8 mouse cellular contexts compared by ENCODE assay signal in genomic region chr8:70863956-70864711, GRCm38 (mm10). TPM values are rescaled to one million over a fixed set of nuclear protein-coding genes. Genes with fewer than 3 reads are reported as not detected.
A peak's percentile ranks its signal among the peaks of the same experiment; 100 is the strongest.
DNase-seq lines count a peak whose midpoint lies in the region; ATAC-seq and TF ChIP-seq lines count a peak whose summit lies in the region.

No protein-coding gene starts in this region.

- H3K4me1 ChIP-seq in CH12.LX (ENCODE audit: control insufficient read depth in 1 of 2, insufficient read depth in 2 of 2): peaks cover 12 to 47% of the 10 kb centered on the region in 2 experiments
- peaks cover 43% of the 10 kb centered on the region for H3K4me1 ChIP-seq in embryonic facial prominence, embryonic 15.5 days
- peaks cover 45% of the 10 kb centered on the region for H3K4me1 ChIP-seq in intestine, embryonic 14.5 days (replicated peaks; ENCODE audit: control insufficient read depth, insufficient read depth, low read length)
- peaks cover 14% of the 10 kb centered on the region for H3K4me1 ChIP-seq in midbrain, postnatal 0 days (ENCODE audit: insufficient read depth, low read length)

- peak overlapping the region; percentile 86 for H3K4me2 ChIP-seq in CH12.LX (ENCODE audit: insufficient read depth, low read depth, poor library complexity, severe bottlenecking)
- peak overlapping the region; percentile 89 for H3K4me2 ChIP-seq in embryonic facial prominence, embryonic 15.5 days (replicated peaks)
- peak overlapping the region; percentile 72 for H3K4me2 ChIP-seq in intestine, embryonic 14.5 days (ENCODE audit: low read length)
- peak overlapping the region; percentile 97 for H3K4me2 ChIP-seq in midbrain, postnatal 0 days (ENCODE audit: low read depth, low read length, poor library complexity, severe bottlenecking)

- TF ChIP-seq CTCF in gastrocnemius, adult 2 months (IDR thresholded peaks at IDR 0.05): no peak
- no peak for TF ChIP-seq CTCF in CH12.LX (conservative IDR thresholded peaks at IDR 0.05 in 1 of 2, IDR thresholded peaks at IDR 0.05 in 1 of 2; ENCODE audit: low read depth in 2 of 2, low read length in 2 of 2)
- TF ChIP-seq CTCF in midbrain, postnatal 0 days (IDR thresholded peaks at IDR 0.05): no peak

- peak overlapping the region; percentile 95; the same call in 1 of the 2 replicates for H3K27ac ChIP-seq in gastrocnemius, adult 2 months
- no peak overlapping the region for H3K27ac ChIP-seq in CH12.LX (ENCODE audit: insufficient read depth, low read depth)
- H3K27ac ChIP-seq in embryonic facial prominence, embryonic 15.5 days (replicated peaks): peak overlapping the region; percentile 29
- no peak overlapping the region for H3K27ac ChIP-seq in intestine, embryonic 14.5 days (ENCODE audit: low read depth)
- peak overlapping the region; percentile 33; the same call in 1 of the 2 replicates for H3K27ac ChIP-seq in midbrain, postnatal 0 days (ENCODE audit: low read depth, low read length)

- dilution Hi-C loops in CH12.LX (cut with MboI; ENCODE audit: extremely low pct_ligation_motif_present, extremely low pct_unique_long_range_greater_than_20kb, low sequenced_read_pairs): no loop called here

- peak; percentile 62 for DNase-seq in gastrocnemius, adult 2 months
- no peak for DNase-seq in gastrocnemius, postnatal 4 days (ENCODE audit: low spot score in 2 of 2)
- no peak for DNase-seq in CH12.LX (ENCODE audit: extremely low read depth)
- DNase-seq in intestine, embryonic 14.5 days (ENCODE audit: low spot score): peak; percentile 63
- DNase-seq in midbrain, postnatal 0 days (ENCODE audit: low spot score): no peak
- DNase-seq in frontal cortex, postnatal 36 days (ENCODE audit: low spot score in 2 of 2): no peak

- peaks cover 52% of the 10 kb centered on the region for H3K27me3 ChIP-seq in CH12.LX (replicated peaks)
- H3K27me3 ChIP-seq in embryonic facial prominence, embryonic 15.5 days: peaks cover 22% of the 10 kb centered on the region
- peaks cover 23% of the 10 kb centered on the region for H3K27me3 ChIP-seq in intestine, embryonic 14.5 days (replicated peaks; ENCODE audit: control insufficient read depth, insufficient read depth, low read length)
- no peaks in the 10 kb centered on the region for H3K27me3 ChIP-seq in midbrain, postnatal 0 days (ENCODE audit: insufficient read depth, low read length)

- in situ Hi-C loops in CH12.LX (cut with MboI; ENCODE audit: low pct_ligation_motif_present, low pct_unique_long_range_greater_than_20kb, low sequenced_read_pairs): no loop called here

- intact Hi-C loops in gastrocnemius, adult 2 months (cut with DNase I): no loop called here

- H3K79me2 ChIP-seq in CH12.LX (replicated peaks; ENCODE audit: control insufficient read depth, extremely low read depth, insufficient read depth, poor library complexity, severe bottlenecking): no peaks in the 10 kb centered on the region

- no peaks in the 10 kb centered on the region for H3K9me3 ChIP-seq in CH12.LX (replicated peaks; ENCODE audit: low read length)
- no peaks in the 10 kb centered on the region for H3K9me3 ChIP-seq in embryonic facial prominence, embryonic 15.5 days (replicated peaks)
- no peaks in the 10 kb centered on the region for H3K9me3 ChIP-seq in intestine, embryonic 14.5 days (ENCODE audit: control insufficient read depth, low read length)
- H3K9me3 ChIP-seq in midbrain, postnatal 0 days (ENCODE audit: low read length): no peaks in the 10 kb centered on the region

- no peak for TF ChIP-seq EP300 in CH12.LX (IDR thresholded peaks at IDR 0.05; ENCODE audit: low read length)

- peaks cover 14 to 23% of the 10 kb centered on the region in 2 experiments for H3K36me3 ChIP-seq in CH12.LX (replicated peaks in 1 of 2; ENCODE audit: control insufficient read depth in 1 of 2, insufficient read depth in 1 of 2, low read length in 1 of 2)
- H3K36me3 ChIP-seq in embryonic facial prominence, embryonic 15.5 days: no peaks in the 10 kb centered on the region; the same call in 1 of the 2 replicates
- peaks cover 6% of the 10 kb centered on the region; the same call in 1 of the 2 replicates for H3K36me3 ChIP-seq in intestine, embryonic 14.5 days (ENCODE audit: control insufficient read depth, insufficient read depth, low read length)
- peaks cover 9% of the 10 kb centered on the region; the same call in 1 of the 2 replicates for H3K36me3 ChIP-seq in midbrain, postnatal 0 days (ENCODE audit: insufficient read depth, low read length)

- no peak overlapping the region for H3K9ac ChIP-seq in CH12.LX (ENCODE audit: insufficient read depth, low read depth)
- no peak overlapping the region; the same call in 1 of the 2 replicates for H3K9ac ChIP-seq in embryonic facial prominence, embryonic 15.5 days
- H3K9ac ChIP-seq in intestine, embryonic 14.5 days (ENCODE audit: low read length): peak overlapping the region; percentile 57
- H3K9ac ChIP-seq in midbrain, postnatal 0 days (replicated peaks; ENCODE audit: low read length, poor library complexity, severe bottlenecking): peak overlapping the region; percentile 51

- WGBS in embryonic facial prominence, embryonic 15.5 days: 2% methylated on average over 46 of the region's 46 CpGs
- 1% methylated on average over 46 of the region's 46 CpGs for WGBS in intestine, embryonic 14.5 days
- WGBS in midbrain, postnatal 0 days: 1% methylated on average over 46 of the region's 46 CpGs

- ATAC-seq in embryonic facial prominence, embryonic 15.5 days (ENCODE audit: insufficient number of reproducible peaks, low FRiP score, low TSS enrichment, low read depth): no peak
- no peak for ATAC-seq in intestine, embryonic 14.5 days (replicated peaks; ENCODE audit: low FRiP score, low TSS enrichment, low read depth)
- ATAC-seq in midbrain, postnatal 0 days (ENCODE audit: low FRiP score): no peak
- ATAC-seq in monocyte, adult 5-6 weeks (replicated peaks; ENCODE audit: insufficient number of reproducible peaks, low FRiP score, low TSS enrichment, poor library complexity, severe bottlenecking): no peak

- no peak for TF ChIP-seq RAD21 in CH12.LX (IDR thresholded peaks at IDR 0.05; ENCODE audit: low read depth, low read length)

- peak overlapping the region; percentile 94 for H3K4me3 ChIP-seq in gastrocnemius, adult 2 months
- no peak overlapping the region for H3K4me3 ChIP-seq in CH12.LX (replicated peaks in 1 of 3; ENCODE audit: low read depth in 2 of 3, low read length in 2 of 3, poor library complexity in 1 of 3)
- H3K4me3 ChIP-seq in embryonic facial prominence, embryonic 15.5 days (replicated peaks): peak overlapping the region; percentile 60
- H3K4me3 ChIP-seq in intestine, embryonic 14.5 days (ENCODE audit: low read depth, low read length): peak overlapping the region; percentile 48
- H3K4me3 ChIP-seq in midbrain, postnatal 0 days (ENCODE audit: low read depth, low read length): peak overlapping the region; percentile 51

- no peak for TF ChIP-seq POLR2A in CH12.LX (IDR thresholded peaks at IDR 0.05; ENCODE audit: low read depth, low read length)

RNA-seq across cellular contexts. Expression of gene Kcnn1, which starts 1.1 kb away (rescaled TPM):
- total RNA-seq in gastrocnemius, adult 2 months (2021): 10 to 100 TPM; 18.1 to 21.5 TPM
- 1 to 10 TPM; 1.7 to 1.8 TPM for total RNA-seq in gastrocnemius, postnatal 4 days (2021)
- total RNA-seq in CH12.LX (2012; rRNA removed) (0.13 and 0.21 TPM in 2 replicates), CH12.LX (2014; rRNA removed) (not detected in 2 replicates)
- polyA plus RNA-seq in CH12.LX (2012; ENCODE audit: insufficient read length, low read depth): not detected in 2 replicates
- polyA plus RNA-seq in embryonic facial prominence, embryonic 15.5 days (2015; fragmentation: Nextera tagmentation; extraction: Ambion mirVana): 3.8 and 5.6 TPM in 2 replicates
- polyA plus RNA-seq in intestine, embryonic 14.5 days (2014; fragmentation: Nextera tagmentation; extraction: Ambion mirVana): 1.6 and 2.1 TPM in 2 replicates
- 32.5 and 32.8 TPM in 2 replicates for total RNA-seq in midbrain, postnatal 0 days (2014; rRNA removed)
- polyA plus RNA-seq in midbrain, postnatal 0 days (2015; fragmentation: Nextera tagmentation; extraction: Ambion mirVana): 10.0 and 10.3 TPM in 2 replicates
- total RNA-seq in monocyte, adult 5-6 weeks (2017): not detected in 3 replicates

RNA-seq across cellular contexts. Expression of gene Ccdc124, which starts 9.6 kb away (rescaled TPM):
- total RNA-seq in gastrocnemius, adult 2 months (2021): 10 to 100 TPM; 65.6 to 73.1 TPM
- 10 to 100 TPM; 37.5 to 40.1 TPM for total RNA-seq in gastrocnemius, postnatal 4 days (2021)
- total RNA-seq in CH12.LX (2012; rRNA removed) (58.7 and 62.9 TPM in 2 replicates), CH12.LX (2014; rRNA removed) (29.2 and 36.2 TPM in 2 replicates)
- polyA plus RNA-seq in CH12.LX (2012; ENCODE audit: insufficient read length, low read depth): 82.0 and 113 TPM in 2 replicates
- 99.6 and 104 TPM in 2 replicates for polyA plus RNA-seq in embryonic facial prominence, embryonic 15.5 days (2015; fragmentation: Nextera tagmentation; extraction: Ambion mirVana)
- 97.3 and 105 TPM in 2 replicates for polyA plus RNA-seq in intestine, embryonic 14.5 days (2014; fragmentation: Nextera tagmentation; extraction: Ambion mirVana)
- total RNA-seq in midbrain, postnatal 0 days (2014; rRNA removed): 44.3 and 48.6 TPM in 2 replicates
- 159 and 163 TPM in 2 replicates for polyA plus RNA-seq in midbrain, postnatal 0 days (2015; fragmentation: Nextera tagmentation; extraction: Ambion mirVana)
- 32.1 to 34.0 TPM (median 32.6 TPM) in 3 replicates for total RNA-seq in monocyte, adult 5-6 weeks (2017)

RNA-seq across cellular contexts. Expression of gene Arrdc2, which starts 24.6 kb away (rescaled TPM):
- 100 to 1,000 TPM in 1 of 2 experiments, 10 to 100 TPM in 1; 66.5 to 182 TPM for total RNA-seq in gastrocnemius, adult 2 months (2021)
- total RNA-seq in gastrocnemius, postnatal 4 days (2021): 1 to 10 TPM; 3.9 to 7.0 TPM
- 7.2 and 8.0 TPM in 2 replicates for total RNA-seq in CH12.LX (2012; rRNA removed)
- 5.6 and 8.8 TPM in 2 replicates for total RNA-seq in CH12.LX (2014; rRNA removed)
- 4.3 and 6.1 TPM in 2 replicates for polyA plus RNA-seq in CH12.LX (2012; ENCODE audit: insufficient read length, low read depth)
- polyA plus RNA-seq in embryonic facial prominence, embryonic 15.5 days (2015; fragmentation: Nextera tagmentation; extraction: Ambion mirVana): 9.3 and 10.1 TPM in 2 replicates
- 7.3 and 7.9 TPM in 2 replicates for polyA plus RNA-seq in intestine, embryonic 14.5 days (2014; fragmentation: Nextera tagmentation; extraction: Ambion mirVana)
- total RNA-seq in midbrain, postnatal 0 days (2014; rRNA removed): 13.6 TPM in 2 replicates
- polyA plus RNA-seq in midbrain, postnatal 0 days (2015; fragmentation: Nextera tagmentation; extraction: Ambion mirVana): 6.0 and 6.6 TPM in 2 replicates
- total RNA-seq in monocyte, adult 5-6 weeks (2017): 24.6 to 27.9 TPM (median 26.7 TPM) in 3 replicates

RNA-seq across cellular contexts. Expression of gene Slc5a5, which starts 28.4 kb away (rescaled TPM):
- not detected for total RNA-seq in gastrocnemius, adult 2 months (2021)
- not detected for total RNA-seq in gastrocnemius, postnatal 4 days (2021)
- total RNA-seq in CH12.LX (2012; rRNA removed) (0.04 and 0.21 TPM in 2 replicates), CH12.LX (2014; rRNA removed) (0.16 TPM in 1 of 2 replicates, not detected in the other)
- polyA plus RNA-seq in CH12.LX (2012; ENCODE audit: insufficient read length, low read depth): 0.26 and 0.41 TPM in 2 replicates
- polyA plus RNA-seq in embryonic facial prominence, embryonic 15.5 days (2015; fragmentation: Nextera tagmentation; extraction: Ambion mirVana): 0.45 and 0.64 TPM in 2 replicates
- 0.32 and 0.45 TPM in 2 replicates for polyA plus RNA-seq in intestine, embryonic 14.5 days (2014; fragmentation: Nextera tagmentation; extraction: Ambion mirVana)
- 1.2 and 2.1 TPM in 2 replicates for total RNA-seq in midbrain, postnatal 0 days (2014; rRNA removed)
- polyA plus RNA-seq in midbrain, postnatal 0 days (2015; fragmentation: Nextera tagmentation; extraction: Ambion mirVana): 3.7 and 4.1 TPM in 2 replicates
- not detected in 3 replicates for total RNA-seq in monocyte, adult 5-6 weeks (2017)

RNA-seq across cellular contexts. Expression of gene Rpl18a, which starts 33.1 kb away (rescaled TPM):
- 1,000 to 10,000 TPM in 1 of 2 experiments, 100 to 1,000 TPM in 1; 932 to 1,039 TPM for total RNA-seq in gastrocnemius, adult 2 months (2021)
- total RNA-seq in gastrocnemius, postnatal 4 days (2021): 1,000 to 10,000 TPM; 1,846 to 1,982 TPM
- total RNA-seq in CH12.LX (2012; rRNA removed): 4,693 and 5,917 TPM in 2 replicates
- 1,807 and 2,035 TPM in 2 replicates for total RNA-seq in CH12.LX (2014; rRNA removed)
- 3,837 and 4,364 TPM in 2 replicates for polyA plus RNA-seq in CH12.LX (2012; ENCODE audit: insufficient read length, low read depth)
- 4,781 and 4,906 TPM in 2 replicates for polyA plus RNA-seq in embryonic facial prominence, embryonic 15.5 days (2015; fragmentation: Nextera tagmentation; extraction: Ambion mirVana)
- 6,009 and 6,086 TPM in 2 replicates for polyA plus RNA-seq in intestine, embryonic 14.5 days (2014; fragmentation: Nextera tagmentation; extraction: Ambion mirVana)
- 1,447 and 1,819 TPM in 2 replicates for total RNA-seq in midbrain, postnatal 0 days (2014; rRNA removed)
- polyA plus RNA-seq in midbrain, postnatal 0 days (2015; fragmentation: Nextera tagmentation; extraction: Ambion mirVana): 2,274 and 2,285 TPM in 2 replicates
- 1,371 to 1,607 TPM (median 1,447 TPM) in 3 replicates for total RNA-seq in monocyte, adult 5-6 weeks (2017)

Comparison
In these comparisons a context has a peak if more than half of its experiments do, and no peak if none do; other contexts are left out.
1. DNase-seq: peak in gastrocnemius, adult 2 months (single experiment) and intestine, embryonic 14.5 days (single experiment); none in gastrocnemius, postnatal 4 days (0 of 2), CH12.LX (single experiment), midbrain, postnatal 0 days (single experiment) and frontal cortex, postnatal 36 days (0 of 2).
2. RNA of gene Kcnn1, which starts 1.1 kb away (total RNA-seq): 32.5 to 32.8 TPM in midbrain, postnatal 0 days and 18.1 to 21.5 TPM in gastrocnemius, adult 2 months; 1.7 to 1.8 TPM in gastrocnemius, postnatal 4 days, 0.13 to 0.21 TPM in CH12.LX and not detected in monocyte, adult 5-6 weeks; every median in the first group is over 4 times any median in the second.
3. H3K27ac ChIP-seq: peak in gastrocnemius, adult 2 months (single experiment), embryonic facial prominence, embryonic 15.5 days (single experiment) and midbrain, postnatal 0 days (single experiment); none in CH12.LX (single experiment) and intestine, embryonic 14.5 days (single experiment).
4. H3K4me3 ChIP-seq: peak in gastrocnemius, adult 2 months (single experiment), embryonic facial prominence, embryonic 15.5 days (single experiment), intestine, embryonic 14.5 days (single experiment) and midbrain, postnatal 0 days (single experiment); none in CH12.LX (0 of 3).
5. H3K9ac ChIP-seq: peak in intestine, embryonic 14.5 days (single experiment) and midbrain, postnatal 0 days (single experiment); none in CH12.LX (single experiment) and embryonic facial prominence, embryonic 15.5 days (single experiment).
6. Peak in every context shown above with its lines, with median percentiles within 50 percentile points of each other: H3K4me2 ChIP-seq.